Mouse (Mus musculus): ENCODE data around the gene Ankrd54. TPM values are rescaled to one million over a fixed set of nuclear protein-coding genes. Genes with fewer than 3 reads are reported as not detected.

Gene Ankrd54
- total and polyA plus RNA-seq, 2 experiments = 5.1 to 27.1 TPM

DNA sequence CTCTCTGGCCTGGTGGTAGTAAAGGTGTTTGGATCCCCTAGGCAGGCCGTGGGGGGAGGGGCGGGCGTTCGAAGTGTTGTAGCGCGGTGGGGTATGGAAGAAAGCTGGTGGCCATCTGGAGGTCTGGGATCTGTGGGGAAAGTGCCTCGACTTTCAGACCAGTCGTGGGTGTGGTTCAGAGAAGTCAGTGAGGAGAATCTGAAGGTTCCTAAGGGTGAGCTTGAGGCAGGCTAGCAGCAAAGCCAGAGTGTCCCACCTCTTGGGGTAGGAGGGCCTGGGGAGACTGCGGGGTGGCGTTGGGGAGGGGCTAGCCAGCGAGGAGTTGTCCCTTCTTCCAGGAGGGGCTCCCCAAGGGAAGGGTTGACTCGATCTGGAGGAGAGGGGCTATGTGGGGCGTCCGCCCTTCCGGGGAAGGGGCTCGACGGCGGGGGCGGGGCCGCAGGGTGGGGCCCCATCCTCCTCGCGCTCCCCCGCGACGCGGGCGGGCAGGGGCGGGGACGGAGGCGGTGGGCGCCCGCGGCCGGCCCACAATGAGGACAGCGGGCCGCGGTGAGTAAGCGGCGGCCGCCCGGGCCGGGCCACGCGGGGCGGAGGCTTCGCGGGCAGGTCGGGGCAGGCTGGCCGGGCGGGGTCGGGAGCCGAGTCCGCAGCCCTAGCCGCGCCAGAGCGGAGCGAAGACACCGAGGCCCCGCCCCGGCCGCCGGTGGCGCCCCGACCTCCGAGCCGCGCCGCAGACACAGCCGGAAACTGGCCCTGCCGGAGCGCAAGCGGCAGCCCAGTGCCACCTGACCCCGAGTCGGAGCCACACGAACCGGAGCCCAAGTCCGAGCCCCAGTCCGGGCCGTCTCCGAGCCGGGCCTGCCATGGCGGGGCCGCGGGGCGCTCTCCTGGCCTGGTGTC is 46.0 kb upstream of the Ankrd54 start, which contains the start of gene Micall1:
TSS of gene Micall1 (plus strand) at position 478 of the 900 bp plus-strand sequence.
- Histone ChIP-seq H3K9ac (ENCODE audit: low read depth, low read length) (peak within 1 kb of the TSS; percentile 98), H3K27ac (replicated peaks; ENCODE audit: insufficient read depth, low read depth, low read length) (peak within 1 kb of the TSS; percentile 68), H3K36me3 (ENCODE audit: control insufficient read depth, insufficient read depth, low read length) (no peaks in the 10 kb centered on the region), H3K79me2 (ENCODE audit: control insufficient read depth, insufficient read depth, low read length) (peaks cover 16% of the 10 kb centered on the region), H3K4me3 (ENCODE audit: insufficient read depth, low read depth, low read length) (peak within 1 kb of the TSS; percentile 94), H3K4me1 (ENCODE audit: control insufficient read depth, insufficient read depth, low read length) (peaks cover 11% of the 10 kb centered on the region), H3K27me3 (ENCODE audit: control insufficient read depth, insufficient read depth, low read length) (no peaks in the 10 kb centered on the region)
- DNase-seq (ENCODE audit: extremely low read depth, low read depth, low spot score) = peak; percentile 60
- WGBS = 3% methylated on average over 72 of the region's 85 CpGs
- peak; percentile 61; the same call in 1 of the 2 replicates for TF ChIP-seq POLR2A (IDR thresholded peaks at IDR 0.05; ENCODE audit: extremely low read depth, insufficient read depth, low read length)
- no peak for TF ChIP-seq CTCF (IDR thresholded peaks at IDR 0.05; ENCODE audit: low read depth, low read length)

DNA sequence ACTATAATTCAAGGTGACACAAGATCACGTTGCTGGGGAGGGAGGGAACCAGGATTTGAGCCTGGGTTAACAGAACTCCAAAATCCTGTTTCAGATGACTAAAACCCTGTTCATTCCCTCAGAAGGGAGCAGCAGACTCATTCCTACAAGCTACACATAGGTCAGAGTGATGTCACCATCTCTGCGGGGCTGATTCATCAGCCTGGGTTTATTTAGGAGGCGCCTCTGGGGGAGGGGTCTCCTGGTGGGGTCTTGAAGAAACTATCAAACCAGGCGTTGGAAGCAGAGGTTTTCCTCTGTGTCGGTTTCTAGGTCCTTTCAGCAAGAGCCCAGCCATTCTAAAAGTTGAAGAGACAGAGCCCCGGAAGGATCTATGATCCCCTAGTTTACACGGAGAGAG is 45.3 kb upstream of the Ankrd54 start:
- H3K27ac ChIP-seq (replicated peaks; ENCODE audit: insufficient read depth, low read depth, low read length) = no peak overlapping the region
- WGBS = 66% methylated on average over 7 of the region's 7 CpGs
- H3K36me3 ChIP-seq (ENCODE audit: control insufficient read depth, insufficient read depth, low read length) = no peaks in the 10 kb centered on the region
- DNase-seq (ENCODE audit: extremely low read depth, low read depth, low spot score) = no peak
- TF ChIP-seq CTCF (IDR thresholded peaks at IDR 0.05; ENCODE audit: low read depth, low read length) (no peak), POLR2A (IDR thresholded peaks at IDR 0.05; ENCODE audit: extremely low read depth, insufficient read depth, low read length) (no peak)
- H3K79me2 ChIP-seq (ENCODE audit: control insufficient read depth, insufficient read depth, low read length) = peaks cover 16% of the 10 kb centered on the region
- H3K4me1 ChIP-seq (ENCODE audit: control insufficient read depth, insufficient read depth, low read length) = peaks cover 11% of the 10 kb centered on the region
- no peak overlapping the region for H3K9ac ChIP-seq (ENCODE audit: low read depth, low read length)
- H3K27me3 ChIP-seq (ENCODE audit: control insufficient read depth, insufficient read depth, low read length) = no peaks in the 10 kb centered on the region
- no peak overlapping the region for H3K4me3 ChIP-seq (ENCODE audit: insufficient read depth, low read depth, low read length)

DNA sequence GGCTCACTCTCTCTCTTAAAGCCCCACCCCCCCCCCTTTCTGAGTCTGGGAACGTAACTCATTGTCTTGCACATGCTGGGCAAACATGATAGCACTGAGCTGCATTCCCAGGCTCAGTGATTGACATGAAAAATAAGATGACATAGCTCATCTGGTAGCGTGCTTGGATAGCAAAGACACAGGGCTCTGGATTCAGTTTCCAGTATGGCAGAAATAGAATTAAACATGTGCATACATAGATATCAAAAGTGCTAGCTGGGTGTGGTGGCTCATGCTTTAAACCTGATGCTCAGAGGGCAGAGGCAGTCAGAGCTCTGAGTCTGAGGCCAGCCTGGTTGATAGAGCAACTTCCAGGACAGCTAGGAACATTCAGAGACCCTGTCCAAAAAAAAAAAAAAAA is 43.1 kb upstream of the Ankrd54 start:
- no peak overlapping the region for H3K9ac ChIP-seq (ENCODE audit: low read depth, low read length)
- no peak overlapping the region for H3K27ac ChIP-seq (replicated peaks; ENCODE audit: insufficient read depth, low read depth, low read length)
- no peak overlapping the region for H3K4me3 ChIP-seq (ENCODE audit: insufficient read depth, low read depth, low read length)
- DNase-seq (ENCODE audit: extremely low read depth, low read depth, low spot score) = no peak
- no peaks in the 10 kb centered on the region for H3K27me3 ChIP-seq (ENCODE audit: control insufficient read depth, insufficient read depth, low read length)
- H3K4me1 ChIP-seq (ENCODE audit: control insufficient read depth, insufficient read depth, low read length) = peaks cover 7% of the 10 kb centered on the region
- H3K36me3 ChIP-seq (ENCODE audit: control insufficient read depth, insufficient read depth, low read length) = no peaks in the 10 kb centered on the region
- TF ChIP-seq POLR2A (IDR thresholded peaks at IDR 0.05; ENCODE audit: extremely low read depth, insufficient read depth, low read length) (no peak), CTCF (IDR thresholded peaks at IDR 0.05; ENCODE audit: low read depth, low read length) (no peak)
- H3K79me2 ChIP-seq (ENCODE audit: control insufficient read depth, insufficient read depth, low read length) = peaks cover 6% of the 10 kb centered on the region
- WGBS = 94% methylated on average over 2 of the region's 2 CpGs

DNA sequence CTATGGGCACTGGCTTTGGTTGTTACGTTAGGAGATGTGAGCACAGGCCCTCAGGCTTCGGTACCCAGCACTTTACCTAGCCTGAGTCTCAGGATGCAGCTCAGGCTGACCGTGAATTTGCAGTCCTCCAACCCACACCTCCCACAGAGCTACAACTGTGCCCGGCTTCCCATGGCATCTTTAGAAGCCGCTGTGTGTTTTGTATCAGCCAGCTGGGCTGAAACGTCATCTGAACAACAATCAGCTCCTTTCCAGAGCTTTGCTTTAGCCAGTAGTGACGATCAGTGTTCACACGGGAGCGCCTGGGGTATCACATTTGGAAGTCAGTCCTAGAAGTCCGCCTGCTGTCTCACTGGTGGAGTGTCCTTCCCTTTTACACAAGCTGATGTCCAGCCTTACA is 40.6 kb upstream of the Ankrd54 start:
- H3K4me3 ChIP-seq (ENCODE audit: insufficient read depth, low read depth, low read length) = no peak overlapping the region
- no peak overlapping the region for H3K9ac ChIP-seq (ENCODE audit: low read depth, low read length)
- H3K27me3 ChIP-seq (ENCODE audit: control insufficient read depth, insufficient read depth, low read length) = no peaks in the 10 kb centered on the region
- no peak for DNase-seq (ENCODE audit: extremely low read depth, low read depth, low spot score)
- 83% methylated on average over 10 of the region's 10 CpGs for WGBS
- 0 out of 2 replicates have a peak, but pooled peaks cover 2% of the 10 kb centered on the region for H3K4me1 ChIP-seq (ENCODE audit: control insufficient read depth, insufficient read depth, low read length)
- no peaks in the 10 kb centered on the region for H3K79me2 ChIP-seq (ENCODE audit: control insufficient read depth, insufficient read depth, low read length)
- TF ChIP-seq POLR2A (IDR thresholded peaks at IDR 0.05; ENCODE audit: extremely low read depth, insufficient read depth, low read length) (no peak), CTCF (IDR thresholded peaks at IDR 0.05; ENCODE audit: low read depth, low read length) (no peak)
- H3K27ac ChIP-seq (replicated peaks; ENCODE audit: insufficient read depth, low read depth, low read length) = no peak overlapping the region
- H3K36me3 ChIP-seq (ENCODE audit: control insufficient read depth, insufficient read depth, low read length) = no peaks in the 10 kb centered on the region

DNA sequence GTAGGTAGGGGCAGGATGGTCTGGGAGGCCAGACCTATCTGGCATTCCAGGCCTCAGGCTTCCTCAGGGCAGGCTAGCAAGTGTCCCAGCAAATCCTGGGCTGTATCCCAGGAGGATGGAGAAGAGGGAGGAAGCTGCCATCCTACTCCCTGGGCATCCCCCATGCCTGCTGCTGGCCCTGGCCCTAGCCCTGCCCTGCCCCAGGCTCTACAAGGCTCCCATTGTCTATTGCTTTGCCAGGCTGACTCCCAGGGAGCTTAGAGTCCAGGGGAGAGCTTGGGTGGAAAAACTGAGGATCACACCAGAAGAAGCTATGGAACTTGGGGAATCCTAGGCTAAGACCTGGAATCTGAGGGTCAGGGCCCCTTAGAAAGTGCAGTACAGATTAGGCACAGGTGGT is 38.8 kb upstream of the Ankrd54 start:
- H3K27ac ChIP-seq (replicated peaks; ENCODE audit: insufficient read depth, low read depth, low read length) = no peak overlapping the region
- DNase-seq (ENCODE audit: extremely low read depth, low read depth, low spot score) = no peak
- no peaks in the 10 kb centered on the region for H3K79me2 ChIP-seq (ENCODE audit: control insufficient read depth, insufficient read depth, low read length)
- TF ChIP-seq POLR2A (IDR thresholded peaks at IDR 0.05; ENCODE audit: extremely low read depth, insufficient read depth, low read length) (no peak), CTCF (IDR thresholded peaks at IDR 0.05; ENCODE audit: low read depth, low read length) (no peak)
- H3K4me1 ChIP-seq (ENCODE audit: control insufficient read depth, insufficient read depth, low read length) = peaks cover 12% of the 10 kb centered on the region
- no peak overlapping the region for H3K9ac ChIP-seq (ENCODE audit: low read depth, low read length)
- no peaks in the 10 kb centered on the region for H3K36me3 ChIP-seq (ENCODE audit: control insufficient read depth, insufficient read depth, low read length)
- no peak overlapping the region for H3K4me3 ChIP-seq (ENCODE audit: insufficient read depth, low read depth, low read length)
- H3K27me3 ChIP-seq (ENCODE audit: control insufficient read depth, insufficient read depth, low read length) = no peaks in the 10 kb centered on the region

DNA sequence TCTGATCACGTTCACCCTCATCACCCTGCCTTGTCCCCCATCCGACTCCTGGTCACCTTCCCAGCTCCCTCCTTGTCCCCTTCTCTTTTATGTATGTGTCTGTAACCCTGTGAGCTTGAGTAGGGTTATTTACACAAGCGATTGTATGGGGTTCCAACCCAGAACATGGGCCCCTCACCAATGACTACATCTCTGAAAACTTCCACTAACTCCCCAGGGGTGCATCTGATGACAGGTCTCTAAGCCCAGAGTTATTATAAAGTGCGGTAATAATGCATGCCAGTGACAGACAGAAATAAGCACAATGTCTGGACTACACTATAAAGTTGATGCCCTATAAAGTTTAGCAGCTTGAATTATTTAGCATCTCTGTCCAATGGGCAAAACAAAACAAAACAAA is 37.7 kb upstream of the Ankrd54 start:
- Histone ChIP-seq H3K9ac (ENCODE audit: low read depth, low read length) (no peak overlapping the region), H3K79me2 (ENCODE audit: control insufficient read depth, insufficient read depth, low read length) (no peaks in the 10 kb centered on the region), H3K27me3 (ENCODE audit: control insufficient read depth, insufficient read depth, low read length) (no peaks in the 10 kb centered on the region), H3K27ac (replicated peaks; ENCODE audit: insufficient read depth, low read depth, low read length) (no peak overlapping the region), H3K36me3 (ENCODE audit: control insufficient read depth, insufficient read depth, low read length) (no peaks in the 10 kb centered on the region), H3K4me1 (ENCODE audit: control insufficient read depth, insufficient read depth, low read length) (peaks cover 12% of the 10 kb centered on the region), H3K4me3 (ENCODE audit: insufficient read depth, low read depth, low read length) (no peak overlapping the region)
- TF ChIP-seq CTCF (IDR thresholded peaks at IDR 0.05; ENCODE audit: low read depth, low read length) (no peak), POLR2A (IDR thresholded peaks at IDR 0.05; ENCODE audit: extremely low read depth, insufficient read depth, low read length) (no peak)
- 88% methylated on average over 4 of the region's 4 CpGs for WGBS
- DNase-seq (ENCODE audit: extremely low read depth, low read depth, low spot score) = no peak
